Mouse (Mus musculus): ENCODE measurements around the gene Sod3.

GRCm38 (mm10) chr5:52350451-52350850 lies 13.1 kb upstream of the Sod3 start:
- TF ChIP-seq CTCF (IDR thresholded peaks at IDR 0.05; ENCODE audit: control insufficient read depth, insufficient read depth, low read length) (no peak), POLR2A (IDR thresholded peaks at IDR 0.05; ENCODE audit: borderline replicate concordance, control insufficient read depth, low read depth, low read length) (no peak)
